Mouse (Mus musculus): Measurements from ENCODE around the gene Gm11172. TPM values are rescaled to one million over a fixed set of nuclear protein-coding genes. Genes with fewer than 3 reads are reported as not detected.

Gm11172 gene
- polyA plus RNA-seq, 1 experiment, result not detected

GRCm38 (mm10) chr16:10805789-10806527 is 6.8 kb upstream of the Gm11172 start, which contains the start of gene Prm1:
TSS of gene Prm1 (minus strand) at chr16:10805839.
- H3K4me1 ChIP-seq (ENCODE audit: control insufficient read depth, insufficient read depth, insufficient read length, low read length), result no peaks in the 10 kb centered on the region

GRCm38 (mm10) chr16:10810376-10810775 is 2.3 kb upstream of the Gm11172 start:
- H3K27ac ChIP-seq (replicated peaks; ENCODE audit: low read depth, low read length), result no peak overlapping the region
- no peak overlapping the region for H3K4me3 ChIP-seq (ENCODE audit: insufficient read depth, low read depth, low read length)
- H3K4me1 ChIP-seq (ENCODE audit: control insufficient read depth, insufficient read depth, insufficient read length, low read length), result no peaks in the 10 kb centered on the region

More at GRCm38 (mm10) chr16:10805789-10806527, 6.8 kb upstream of the Gm11172 start, which contains the start of gene Prm1:
- Histone ChIP-seq H3K4me3 (ENCODE audit: insufficient read depth, low read depth, low read length) (no peak within 1 kb of the TSS), H3K27ac (replicated peaks; ENCODE audit: low read depth, low read length) (no peak within 1 kb of the TSS)

GRCm38 (mm10) chr16:10813726-10814125 is 1.0 kb downstream of the Gm11172 start:
- Histone ChIP-seq H3K4me1 (ENCODE audit: control insufficient read depth, insufficient read depth, insufficient read length, low read length) (no peaks in the 10 kb centered on the region), H3K4me3 (ENCODE audit: insufficient read depth, low read depth, low read length) (no peak overlapping the region), H3K27ac (replicated peaks; ENCODE audit: low read depth, low read length) (no peak overlapping the region)

DNA sequence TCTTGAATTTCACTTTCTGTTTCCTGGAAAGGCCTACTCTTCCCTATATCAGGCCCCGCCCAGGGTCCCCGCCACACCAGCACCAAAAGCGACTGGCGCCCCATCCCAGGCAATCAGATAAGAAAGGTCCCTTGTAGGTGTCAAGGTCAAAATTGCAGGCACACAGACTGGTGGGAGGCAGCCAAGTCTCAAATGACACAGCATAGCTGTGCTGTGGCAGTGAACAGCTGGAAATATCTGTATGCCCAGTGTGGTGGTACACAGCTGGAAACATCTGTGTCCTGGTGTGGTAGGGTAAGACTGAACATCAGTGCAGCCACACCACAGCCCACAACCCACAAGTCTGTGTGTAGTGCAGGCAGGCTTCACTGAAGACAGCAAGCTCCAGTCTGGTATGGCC is 2.1 kb downstream of the Gm11172 start:
- Histone ChIP-seq H3K27ac (replicated peaks; ENCODE audit: low read depth, low read length) (no peak overlapping the region), H3K4me3 (ENCODE audit: insufficient read depth, low read depth, low read length) (no peak overlapping the region)

DNA sequence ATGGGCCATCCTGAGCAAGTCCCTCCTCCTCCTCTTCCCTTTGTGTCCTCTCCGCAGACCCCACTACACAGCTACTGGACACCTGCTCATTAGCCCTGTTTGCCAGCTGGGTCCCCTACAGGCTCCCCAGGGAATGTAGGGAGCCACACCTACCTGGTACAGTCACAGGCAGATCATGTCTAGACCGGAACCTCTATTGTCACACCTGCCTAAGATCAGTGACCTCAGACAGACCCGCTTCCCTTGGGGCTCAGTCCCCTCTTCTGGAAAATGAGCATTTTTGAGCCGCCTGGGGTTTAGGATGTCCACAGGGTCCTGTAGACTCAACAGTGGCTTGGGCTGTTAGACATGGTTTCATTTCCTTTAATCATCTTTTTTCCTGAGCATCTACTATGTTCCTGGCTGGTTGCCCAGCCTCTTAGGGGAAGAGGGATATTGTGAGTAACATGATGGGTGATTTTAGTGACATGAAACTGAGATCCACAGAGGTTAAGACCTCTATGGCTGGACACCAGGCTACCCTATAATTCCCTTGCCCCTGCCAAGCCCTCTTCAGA is 5.9 kb downstream of the Gm11172 start:
- no peak overlapping the region for H3K27ac ChIP-seq (replicated peaks; ENCODE audit: low read depth, low read length)
- no peaks in the 10 kb centered on the region for H3K4me1 ChIP-seq (ENCODE audit: control insufficient read depth, insufficient read depth, insufficient read length, low read length)
- no peak overlapping the region for H3K4me3 ChIP-seq (ENCODE audit: insufficient read depth, low read depth, low read length)

More for the DNA sequence above, 2.1 kb downstream of the Gm11172 start:
- no peaks in the 10 kb centered on the region for H3K4me1 ChIP-seq (ENCODE audit: control insufficient read depth, insufficient read depth, insufficient read length, low read length)

GRCm38 (mm10) chr16:10819966-10820365 is 7.3 kb downstream of the Gm11172 start:
- Histone ChIP-seq H3K4me1 (ENCODE audit: control insufficient read depth, insufficient read depth, insufficient read length, low read length) (no peaks in the 10 kb centered on the region), H3K4me3 (ENCODE audit: insufficient read depth, low read depth, low read length) (no peak overlapping the region), H3K27ac (replicated peaks; ENCODE audit: low read depth, low read length) (no peak overlapping the region)

DNA sequence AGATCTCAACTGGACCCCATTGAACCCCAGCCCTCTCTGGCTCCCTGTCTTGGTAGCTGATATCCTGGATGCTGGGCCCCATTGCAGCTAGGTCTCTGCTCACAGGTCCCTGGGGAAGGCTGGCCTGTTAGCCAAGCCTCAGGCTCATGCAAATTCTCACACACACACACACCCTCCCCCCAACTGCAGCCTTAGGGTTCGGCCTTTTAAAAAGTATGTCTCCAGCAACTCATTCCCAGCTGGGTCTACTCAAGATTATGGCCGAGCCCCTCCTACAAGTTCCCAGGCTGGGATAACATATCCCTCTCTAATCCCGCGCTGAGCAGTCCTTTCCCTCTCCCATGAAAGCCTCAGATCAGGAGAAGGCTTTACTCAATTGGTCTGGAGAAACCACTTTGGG is 8.7 kb downstream of the Gm11172 start:
- Histone ChIP-seq H3K27ac (replicated peaks; ENCODE audit: low read depth, low read length) (no peak overlapping the region), H3K4me1 (ENCODE audit: control insufficient read depth, insufficient read depth, insufficient read length, low read length) (peaks cover 4% of the 10 kb centered on the region; the same call in 1 of the 2 replicates), H3K4me3 (ENCODE audit: insufficient read depth, low read depth, low read length) (no peak overlapping the region)

DNA sequence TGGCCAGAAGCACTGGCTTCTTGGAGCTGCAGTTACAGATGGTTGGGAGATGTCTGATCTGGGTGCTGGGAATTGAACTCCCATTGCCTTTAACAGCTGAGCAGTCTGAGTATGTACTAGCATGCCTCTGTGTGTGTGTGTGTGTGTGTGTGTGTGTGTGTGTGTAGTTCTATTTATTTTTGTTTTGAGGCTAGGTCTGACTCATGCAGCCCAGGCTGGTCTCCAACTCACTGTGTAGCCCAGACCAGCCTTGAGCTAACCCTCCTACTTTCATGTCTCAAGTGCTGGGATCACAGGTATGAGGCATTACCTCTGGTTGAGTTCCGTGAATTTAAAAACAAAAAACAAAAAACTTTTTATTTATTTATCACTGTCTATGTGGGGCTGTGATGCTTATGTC is 11.8 kb downstream of the Gm11172 start:
- no peak overlapping the region for H3K27ac ChIP-seq (replicated peaks; ENCODE audit: low read depth, low read length)
- peaks cover 6% of the 10 kb centered on the region; the same call in 1 of the 2 replicates for H3K4me1 ChIP-seq (ENCODE audit: control insufficient read depth, insufficient read depth, insufficient read length, low read length)
- H3K4me3 ChIP-seq (ENCODE audit: insufficient read depth, low read depth, low read length), result no peak overlapping the region

GRCm38 (mm10) chr16:10825840-10826239 is 13.1 kb downstream of the Gm11172 start:
- Histone ChIP-seq H3K27ac (replicated peaks; ENCODE audit: low read depth, low read length) (no peak overlapping the region), H3K4me3 (ENCODE audit: insufficient read depth, low read depth, low read length) (no peak overlapping the region), H3K4me1 (ENCODE audit: control insufficient read depth, insufficient read depth, insufficient read length, low read length) (peaks cover 6% of the 10 kb centered on the region; the same call in 1 of the 2 replicates)

- Histone ChIP-seq H3K4me1 (ENCODE audit: control insufficient read depth, insufficient read depth, insufficient read length, low read length) (peaks cover 6% of the 10 kb centered on the region; the same call in 1 of the 2 replicates), H3K4me3 (ENCODE audit: insufficient read depth, low read depth, low read length) (no peak overlapping the region), H3K27ac (replicated peaks; ENCODE audit: low read depth, low read length) (no peak overlapping the region)
Measured at GRCm38 (mm10) chr16:10827269-10827668, 14.6 kb downstream of the Gm11172 start.

GRCm38 (mm10) chr16:10827766-10828460 is 15.2 kb downstream of the Gm11172 start:
- Histone ChIP-seq H3K27ac (replicated peaks; ENCODE audit: low read depth, low read length) (no peak overlapping the region), H3K4me3 (ENCODE audit: insufficient read depth, low read depth, low read length) (no peak overlapping the region)

GRCm38 (mm10) chr16:10828461-10828805 is 15.7 kb downstream of the Gm11172 start:
- H3K27ac ChIP-seq (replicated peaks; ENCODE audit: low read depth, low read length), result no peak overlapping the region
- peaks cover 6% of the 10 kb centered on the region; the same call in 1 of the 2 replicates for H3K4me1 ChIP-seq (ENCODE audit: control insufficient read depth, insufficient read depth, insufficient read length, low read length)
- no peak overlapping the region for H3K4me3 ChIP-seq (ENCODE audit: insufficient read depth, low read depth, low read length)

More at GRCm38 (mm10) chr16:10827766-10828460, 15.2 kb downstream of the Gm11172 start:
- H3K4me1 ChIP-seq (ENCODE audit: control insufficient read depth, insufficient read depth, insufficient read length, low read length), result peaks cover 6% of the 10 kb centered on the region; the same call in 1 of the 2 replicates

GRCm38 (mm10) chr16:10834542-10834910 is 21.8 kb downstream of the Gm11172 start:
- Histone ChIP-seq H3K4me3 (ENCODE audit: insufficient read depth, low read depth, low read length) (peak overlapping the region; percentile 7; the same call in 1 of the 2 replicates), H3K27ac (replicated peaks; ENCODE audit: low read depth, low read length) (no peak overlapping the region), H3K4me1 (ENCODE audit: control insufficient read depth, insufficient read depth, insufficient read length, low read length) (no peaks in the 10 kb centered on the region; the same call in 1 of the 2 replicates)

- H3K27ac ChIP-seq (replicated peaks; ENCODE audit: low read depth, low read length), result no peak within 1 kb of the TSS
Measured at GRCm38 (mm10) chr16:10834911-10835587, 22.3 kb downstream of the Gm11172 start, which contains the start of gene Rmi2. TSS of gene Rmi2 (plus strand) at chr16:10835059.

DNA sequence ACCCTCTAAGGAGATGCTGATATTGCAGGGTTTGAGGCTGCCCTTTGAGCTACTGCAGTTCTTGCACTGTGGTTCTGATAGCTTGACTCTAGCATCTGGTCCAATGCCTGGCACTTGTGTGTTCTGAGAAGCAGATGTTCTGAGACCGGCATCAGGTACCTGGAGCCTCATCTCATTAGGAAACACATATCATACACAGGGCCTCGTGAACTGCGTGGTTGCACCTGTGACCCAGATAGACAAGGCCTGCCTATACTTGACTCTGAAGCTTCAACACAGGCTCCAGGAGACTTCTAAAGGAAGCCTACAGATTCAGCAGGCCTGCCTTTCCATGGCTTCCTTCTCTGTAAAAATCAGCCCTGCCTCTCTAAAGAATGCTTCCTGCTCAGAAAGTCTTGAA is 23.7 kb downstream of the Gm11172 start:
- H3K4me3 ChIP-seq (ENCODE audit: insufficient read depth, low read depth, low read length), result no peak overlapping the region
- no peaks in the 10 kb centered on the region; the same call in 1 of the 2 replicates for H3K4me1 ChIP-seq (ENCODE audit: control insufficient read depth, insufficient read depth, insufficient read length, low read length)
- no peak overlapping the region for H3K27ac ChIP-seq (replicated peaks; ENCODE audit: low read depth, low read length)

More at GRCm38 (mm10) chr16:10834911-10835587, 22.3 kb downstream of the Gm11172 start, which contains the start of gene Rmi2:
- peak within 1 kb of the TSS; percentile 73 for H3K4me3 ChIP-seq (ENCODE audit: insufficient read depth, low read depth, low read length)
- H3K4me1 ChIP-seq (ENCODE audit: control insufficient read depth, insufficient read depth, insufficient read length, low read length), result no peaks in the 10 kb centered on the region; the same call in 1 of the 2 replicates

Measured in brown adipose tissue, adult 24 weeks (tissue).